Mouse (Mus musculus) ovary, adult 18-20 months (tissue): ENCODE measurements around the gene Tmem200b.

Source experiments
- DNase-seq: peaks from one replicate; pipeline ENCODE4 v3.0.0; 2022; ENCODE audit warnings: low spot score, mixed read lengths

The Tmem200b gene

DNA sequence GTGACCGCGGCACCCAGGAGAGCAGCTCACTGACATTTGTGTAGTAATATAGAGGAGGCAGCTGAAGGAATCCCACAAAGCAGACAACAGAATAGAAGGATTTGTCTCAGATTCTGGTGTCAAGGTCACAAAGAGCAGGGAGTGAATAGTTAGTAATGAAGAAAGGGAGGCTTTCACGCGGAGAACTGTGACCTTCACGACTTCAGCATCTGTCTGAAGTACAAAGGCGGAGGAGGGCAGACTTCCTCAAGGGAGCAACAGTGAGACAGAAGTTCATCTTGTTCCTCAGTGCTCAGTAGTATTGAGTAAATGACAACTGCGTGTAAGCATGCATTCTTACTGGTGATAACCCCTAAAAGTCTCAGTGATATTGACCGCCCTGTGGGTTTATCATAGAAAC is 29.1 kb downstream of the Tmem200b start:
- peak; percentile 17 for DNase-seq

DNA sequence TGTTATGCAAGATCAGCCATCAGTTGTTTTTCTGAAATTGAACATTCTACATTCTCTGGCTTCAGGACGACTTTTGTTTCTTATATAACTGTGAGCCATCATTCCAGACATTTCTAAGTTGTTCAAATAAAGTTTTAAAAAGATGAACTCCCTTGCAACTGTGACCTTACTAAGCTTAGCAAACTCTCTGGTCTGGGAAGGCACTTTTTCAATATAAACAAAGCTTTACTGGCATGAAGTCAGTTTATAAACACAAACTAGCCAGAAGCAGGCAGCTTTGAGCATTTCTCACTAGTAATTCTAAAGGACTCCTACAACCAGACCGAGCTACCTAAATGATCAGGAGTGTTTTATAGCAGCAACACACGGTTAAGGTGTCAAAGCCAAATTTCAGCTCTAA is 35.6 kb downstream of the Tmem200b start:
- no peak for DNase-seq

DNA sequence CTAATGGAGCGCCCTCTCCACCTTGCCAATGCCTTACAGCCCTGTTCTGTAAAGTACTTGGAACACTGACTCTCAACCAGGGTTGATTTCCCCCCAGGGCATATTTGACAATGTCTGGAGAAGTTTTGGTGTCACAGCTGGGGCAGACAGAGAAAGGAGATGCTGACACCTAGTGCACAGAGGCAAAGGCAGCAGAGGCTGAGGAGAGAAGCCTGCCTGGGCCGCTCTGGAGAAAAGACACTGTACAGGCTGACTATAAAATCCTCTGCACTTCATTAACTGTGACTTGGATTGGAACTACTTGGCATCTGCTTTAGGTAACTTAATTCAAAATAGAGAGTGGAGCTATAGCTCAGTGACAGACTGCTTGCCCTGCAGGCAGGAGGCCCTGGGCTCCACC is 47.3 kb downstream of the Tmem200b start:
- DNase-seq: no peak

- DNase-seq: no peak
Measured at GRCm38 (mm10) chr4:131970244-131970853, 48.8 kb downstream of the Tmem200b start.
